19 mouse cellular contexts compared by ENCODE assay signal in genomic region chr10:98461538-98461937, GRCm38 (mm10).
DNase-seq lines count a peak whose midpoint lies in the region; ATAC-seq and TF ChIP-seq lines count a peak whose summit lies in the region.
"Had no signal": no experiment of that assay in that cellular context is flagged by ENCODE, and none has a peak within 500 bp of the region (broad histone marks: within the 10 kb centered on the region; RNA-seq: fewer than 3 reads in every experiment).

No protein-coding gene starts in this region.

- no peak overlapping the region for H3K27ac ChIP-seq in intestine, embryonic 16.5 days (ENCODE audit: low read length)
- no peak overlapping the region for H3K27ac ChIP-seq in intestine, embryonic 15.5 days
- H3K27ac ChIP-seq in intestine, postnatal 0 days (ENCODE audit: low read depth, low read length), result no peak overlapping the region

- no peaks in the 10 kb centered on the region for H3K4me1 ChIP-seq in intestine, embryonic 16.5 days (ENCODE audit: control insufficient read depth, insufficient read depth, low read length)
- no peaks in the 10 kb centered on the region for H3K4me1 ChIP-seq in intestine, embryonic 15.5 days (replicated peaks)
- no peaks in the 10 kb centered on the region for H3K4me1 ChIP-seq in intestine, postnatal 0 days (replicated peaks; ENCODE audit: control insufficient read depth, insufficient read depth, low read length)

- H3K9ac ChIP-seq in intestine, embryonic 16.5 days (ENCODE audit: low read depth, low read length), result no peak overlapping the region
- no peak overlapping the region for H3K9ac ChIP-seq in intestine, embryonic 15.5 days
- no peak overlapping the region for H3K9ac ChIP-seq in intestine, postnatal 0 days (ENCODE audit: low read depth, low read length)

- no peaks in the 10 kb centered on the region for H3K36me3 ChIP-seq in intestine, embryonic 16.5 days (ENCODE audit: control insufficient read depth, insufficient read depth, low read length)
- no peaks in the 10 kb centered on the region for H3K36me3 ChIP-seq in intestine, embryonic 15.5 days
- H3K36me3 ChIP-seq in intestine, postnatal 0 days (ENCODE audit: control insufficient read depth, insufficient read depth), result no peaks in the 10 kb centered on the region
- H3K36me3 ChIP-seq: G1E had no signal

- no peak overlapping the region for H3K4me3 ChIP-seq in intestine, embryonic 16.5 days (ENCODE audit: low read length)
- no peak overlapping the region for H3K4me3 ChIP-seq in intestine, embryonic 15.5 days (replicated peaks)
- H3K4me3 ChIP-seq in intestine, postnatal 0 days (ENCODE audit: low read depth, low read length), result no peak overlapping the region

- H3K9me3 ChIP-seq in intestine, embryonic 16.5 days (ENCODE audit: control insufficient read depth, low read length), result no peaks in the 10 kb centered on the region
- no peaks in the 10 kb centered on the region for H3K9me3 ChIP-seq in intestine, embryonic 15.5 days
- no peaks in the 10 kb centered on the region for H3K9me3 ChIP-seq in intestine, postnatal 0 days (ENCODE audit: control insufficient read depth)
- H3K9me3 ChIP-seq: G1E had no signal

- ATAC-seq in intestine, embryonic 16.5 days, result peak; percentile 52; the same call in 1 of the 2 replicates
- no peak for ATAC-seq in intestine, embryonic 15.5 days
- peak; percentile 77 for ATAC-seq in intestine, postnatal 0 days
- ATAC-seq: activated CD4-positive, CD25-positive, alpha-beta regulatory T cell, adult 4 months; CD4-positive, CD25-positive, alpha-beta regulatory T cell, adult 4 months; Patski had no signal

- TF ChIP-seq CTCF in intestine, postnatal 0 days (IDR thresholded peaks at IDR 0.05; ENCODE audit: low read depth), result no peak

- no peak overlapping the region for H3K4me2 ChIP-seq in intestine, embryonic 16.5 days (ENCODE audit: low read depth, low read length)
- H3K4me2 ChIP-seq in intestine, embryonic 15.5 days (replicated peaks), result no peak overlapping the region
- no peak overlapping the region for H3K4me2 ChIP-seq in intestine, postnatal 0 days (replicated peaks; ENCODE audit: low read depth)

- DNase-seq in ovary, postnatal 36 days (ENCODE audit: low spot score), result no peak
- DNase-seq: adrenal gland, adult 2 months; adrenal gland, adult 8-10 months; adrenal gland, postnatal 10 days; adrenal gland, postnatal 14 days; adrenal gland, postnatal 25 days; adrenal gland, postnatal 36 days; B cell, adult 2 months; cerebellum, adult 11 months; cerebellum, adult 11-12 months; cerebellum, adult 18-20 months had no signal

- H3K27me3 ChIP-seq in intestine, embryonic 16.5 days (replicated peaks; ENCODE audit: control insufficient read depth, insufficient read depth, low read length), result no peaks in the 10 kb centered on the region
- no peaks in the 10 kb centered on the region for H3K27me3 ChIP-seq in intestine, embryonic 15.5 days (replicated peaks)
- H3K27me3 ChIP-seq in intestine, postnatal 0 days (replicated peaks; ENCODE audit: control insufficient read depth, insufficient read depth, low read length), result no peaks in the 10 kb centered on the region
- H3K27me3 ChIP-seq: CH12.LX, Patski had no signal

- 88% methylated on average over 2 of the region's 2 CpGs for WGBS in intestine, embryonic 16.5 days
- WGBS in intestine, embryonic 15.5 days, result 88% methylated on average over 2 of the region's 2 CpGs
- WGBS in intestine, postnatal 0 days, result 60% methylated on average over 2 of the region's 2 CpGs
